Mouse (Mus musculus) frontal cortex, postnatal 36 days (tissue): Measurements from ENCODE around the gene Sde2.
"Not testable (repeated sequence)": the region's sequence is repeated elsewhere in the genome, so short reads cannot be mapped to it uniquely, and the experiment has no call there.

Source experiments
- DNase-seq, 2 experiments: peaks; one replicate each; pipeline ENCODE4 v3.0.0; 2022; ENCODE audit warnings: low spot score in 2 of 2

Sde2 gene

DNA sequence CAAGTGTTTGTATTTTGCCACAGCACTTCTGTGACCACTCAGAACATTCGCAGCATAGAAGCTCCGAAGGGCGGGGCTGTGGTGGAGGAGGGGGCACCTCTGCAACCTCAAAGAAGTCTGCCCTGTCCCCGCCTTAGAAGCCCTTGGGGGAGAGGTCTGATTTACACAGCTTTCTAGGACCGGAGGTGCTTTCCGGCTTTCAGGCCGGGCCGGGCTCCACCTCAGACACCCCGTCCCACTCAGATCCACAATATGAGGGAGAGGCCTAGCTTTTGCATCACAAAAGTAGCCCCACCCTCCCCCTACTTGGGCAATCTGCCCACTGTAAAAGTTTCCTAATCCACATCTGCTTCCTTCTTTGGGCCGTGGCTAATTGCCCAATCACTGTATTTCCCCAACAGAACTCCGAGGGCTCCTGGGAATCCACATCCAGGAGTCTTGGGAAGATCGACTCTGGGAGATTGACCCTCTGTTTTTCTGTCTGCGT, 37.7 kb downstream of the Sde2 start:
- no peak for DNase-seq

DNA sequence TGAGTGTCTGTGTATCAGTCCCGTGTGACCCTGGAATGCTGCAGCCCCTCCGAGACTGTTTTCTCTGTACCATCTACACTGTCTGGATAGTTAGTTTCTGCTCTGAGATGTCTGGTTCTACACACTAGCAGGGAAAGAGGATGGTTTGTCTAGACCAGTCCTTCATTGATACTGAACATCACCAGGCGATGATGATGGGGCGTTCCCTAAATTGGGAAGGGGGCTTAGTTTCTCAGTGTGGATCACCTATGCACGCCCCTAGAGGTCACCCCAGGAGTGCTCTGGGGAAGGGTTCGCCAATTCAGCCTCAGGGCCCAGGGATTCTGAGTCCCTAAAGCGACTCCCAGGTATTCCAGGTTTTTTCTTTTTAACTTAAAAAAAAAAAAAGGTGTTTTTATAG, 38.2 kb downstream of the Sde2 start:
- DNase-seq: no peak

DNA sequence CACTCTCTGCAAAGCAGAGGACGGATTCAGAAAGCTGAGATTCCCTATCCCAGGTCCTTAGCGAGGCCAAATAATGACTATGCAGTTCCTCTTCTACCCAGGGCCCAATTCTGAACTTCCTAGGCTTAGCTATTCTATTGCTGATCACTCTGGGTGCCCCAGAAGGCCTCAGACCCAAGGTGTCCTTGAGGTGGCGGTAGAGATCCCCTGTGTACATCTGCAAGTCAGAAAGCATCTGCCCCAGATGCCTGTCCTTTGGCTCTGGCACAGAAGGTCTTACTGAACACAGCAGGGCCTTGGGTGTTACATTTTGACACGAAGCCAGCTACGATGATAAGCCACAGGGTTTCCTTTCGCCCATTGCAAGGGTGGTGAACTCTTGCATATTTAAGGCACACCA, 38.9 kb downstream of the Sde2 start:
- no peak for DNase-seq

DNA sequence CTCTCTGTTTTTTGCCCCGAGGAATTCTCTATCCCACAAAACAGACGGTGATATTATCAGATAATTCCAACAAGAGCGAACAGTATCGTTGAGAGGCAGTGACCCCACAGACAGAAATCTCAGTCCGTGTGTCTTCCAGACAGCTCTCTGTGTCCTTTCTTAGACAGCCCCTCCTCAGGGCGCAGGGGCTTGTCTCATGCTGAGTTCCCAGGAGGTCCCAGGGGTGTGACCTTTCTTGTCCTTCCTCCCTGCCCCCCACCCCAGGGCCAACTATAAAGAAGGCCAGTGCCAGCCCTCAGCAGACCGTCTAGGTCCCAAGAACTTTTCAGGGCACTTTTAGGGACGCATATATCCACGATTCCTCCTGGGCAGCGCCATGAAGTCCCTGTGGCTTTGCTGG, 41.9 kb downstream of the Sde2 start, which contains the start of gene Lefty2:
TSS of gene Lefty2 (plus strand) at position 301 of the 400 bp plus-strand sequence.
- no peak for DNase-seq

DNA sequence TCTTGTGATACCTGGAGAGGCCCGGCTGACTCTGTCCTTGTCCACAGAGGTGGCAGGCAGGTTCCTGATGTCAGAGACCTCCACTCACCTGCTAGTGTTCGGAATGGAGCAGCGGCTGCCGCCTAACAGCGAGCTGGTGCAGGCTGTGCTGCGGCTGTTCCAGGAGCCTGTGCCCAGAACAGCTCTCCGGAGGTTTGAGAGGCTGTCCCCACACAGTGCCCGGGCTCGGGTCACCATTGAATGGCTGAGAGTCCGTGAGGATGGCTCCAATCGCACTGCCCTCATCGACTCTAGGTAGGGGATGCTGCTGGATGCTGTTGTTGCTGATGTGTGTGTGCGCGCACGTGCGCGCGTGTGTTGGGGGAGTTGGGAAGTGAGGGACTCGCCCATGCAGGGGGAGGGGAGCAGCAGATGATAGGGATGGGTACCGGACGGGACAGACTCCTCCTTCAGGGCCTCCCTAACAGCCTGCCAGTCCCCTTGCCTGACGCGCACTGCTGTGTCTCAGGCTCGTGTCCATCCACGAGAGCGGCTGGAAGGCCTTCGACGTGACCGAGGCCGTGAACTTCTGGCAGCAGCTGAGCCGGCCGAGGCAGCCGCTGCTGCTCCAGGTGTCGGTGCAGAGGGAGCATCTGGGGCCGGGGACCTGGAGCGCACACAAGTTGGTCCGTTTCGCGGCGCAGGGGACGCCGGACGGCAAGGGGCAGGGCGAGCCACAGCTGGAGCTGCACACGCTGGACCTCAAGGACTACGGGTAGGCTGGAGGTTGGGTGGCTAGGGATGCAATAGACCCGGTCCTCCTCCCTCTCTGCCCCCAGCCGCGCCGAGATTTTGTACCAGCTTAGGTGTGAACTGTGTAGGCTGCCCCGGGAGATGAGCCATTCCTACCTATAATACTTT, 43.4 kb downstream of the Sde2 start:
- DNase-seq: not testable (repeated sequence)

DNA sequence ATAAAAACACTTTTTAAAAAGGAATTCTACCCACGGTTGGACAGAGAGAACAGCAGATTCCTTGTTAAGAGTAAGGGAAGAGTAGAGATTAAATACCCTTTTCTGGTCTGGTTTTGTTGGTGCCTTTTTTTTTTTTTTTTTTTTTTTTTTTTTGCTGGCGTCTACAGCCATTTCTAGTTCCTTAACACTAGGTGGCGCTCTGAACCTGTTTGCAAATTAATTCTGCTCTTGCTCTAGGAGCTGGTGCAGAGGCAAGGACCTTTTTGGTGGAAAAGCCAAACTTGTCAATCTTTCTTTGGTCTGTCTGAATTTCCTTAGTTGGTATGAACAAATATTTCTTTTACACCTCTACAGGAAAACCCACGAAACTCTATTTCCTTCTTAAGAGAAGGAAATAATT, 50.2 kb downstream of the Sde2 start:
- DNase-seq: no peak

DNA sequence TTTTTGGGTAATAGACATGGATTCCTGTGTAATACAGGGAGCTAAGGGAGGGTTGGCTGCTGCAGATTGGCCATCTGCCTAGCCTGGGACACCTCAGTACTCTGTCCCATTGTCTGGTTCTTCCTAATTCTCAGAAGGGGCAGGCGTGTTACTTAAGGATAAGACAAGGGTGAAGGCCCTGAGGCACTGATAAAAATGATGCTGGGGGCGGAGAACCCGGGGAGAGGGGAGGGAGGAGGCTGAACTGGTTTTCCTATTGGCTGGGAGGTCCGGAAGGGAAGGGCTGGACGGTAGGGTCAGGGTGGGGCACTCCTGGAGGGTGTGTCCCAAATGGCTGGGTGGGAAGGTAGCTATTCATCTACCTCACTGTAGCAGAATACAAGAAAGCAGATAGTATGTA, 52.0 kb downstream of the Sde2 start:
- DNase-seq: no peak

DNA sequence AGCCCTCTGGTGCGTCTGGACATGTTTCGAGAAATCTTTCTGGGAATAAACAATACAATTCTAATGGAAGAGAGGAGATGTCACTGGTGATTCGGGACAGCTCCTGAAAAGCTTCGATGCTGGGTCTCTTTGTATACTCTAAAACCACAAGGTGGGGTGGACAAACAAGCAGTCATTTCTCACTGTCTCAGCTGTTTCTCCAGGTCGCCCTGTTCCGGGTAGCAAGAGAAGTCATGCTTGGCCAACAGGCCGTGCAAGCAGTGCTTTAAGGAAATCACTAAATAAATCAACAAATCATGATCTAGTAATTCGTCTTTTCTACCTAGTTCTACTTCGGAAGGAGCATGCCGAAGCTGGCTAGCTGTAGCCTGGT, 52.7 kb downstream of the Sde2 start:
- no peak for DNase-seq

DNA sequence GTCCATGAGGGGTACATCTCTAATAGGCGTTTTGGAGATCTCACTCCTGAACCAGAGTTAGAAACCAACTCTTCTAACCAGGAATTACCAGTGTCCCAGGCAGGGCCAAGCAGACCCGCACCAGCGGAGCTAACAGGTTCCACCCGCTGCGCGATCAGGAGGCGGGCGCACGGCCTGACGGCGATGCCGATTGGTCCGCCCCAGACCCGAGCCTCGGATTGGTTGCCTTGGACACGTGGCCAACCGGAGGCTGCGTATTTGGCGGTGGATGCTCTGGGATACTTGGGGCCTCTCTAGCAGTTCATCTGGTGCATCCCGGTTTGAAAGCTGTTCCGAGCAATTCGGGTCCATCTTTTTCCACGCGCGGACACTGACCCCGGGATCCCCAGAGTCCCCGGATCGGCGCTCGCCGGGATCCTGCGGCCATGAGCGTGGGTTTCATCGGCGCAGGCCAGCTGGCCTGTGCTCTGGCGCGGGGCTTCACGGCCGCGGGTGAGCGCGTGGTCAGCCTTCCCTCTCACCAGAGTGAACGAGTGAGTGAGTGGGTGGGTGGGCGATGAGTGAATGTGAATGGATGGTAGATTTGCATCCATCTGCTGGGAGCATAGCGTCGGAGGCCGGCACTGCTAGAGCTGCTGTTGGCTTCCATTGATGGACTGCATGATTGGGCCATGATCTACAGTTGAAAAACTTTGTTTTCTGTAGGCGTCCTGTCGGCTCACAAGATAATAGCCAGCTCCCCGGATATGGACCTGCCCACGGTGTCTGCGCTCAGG, 53.3 kb downstream of the Sde2 start, which contains the start of gene Pycr2:
TSS of gene Pycr2 (plus strand) at position 255 of the 776 bp plus-strand sequence.
- peak; percentile 92 to 95 for DNase-seq

DNA sequence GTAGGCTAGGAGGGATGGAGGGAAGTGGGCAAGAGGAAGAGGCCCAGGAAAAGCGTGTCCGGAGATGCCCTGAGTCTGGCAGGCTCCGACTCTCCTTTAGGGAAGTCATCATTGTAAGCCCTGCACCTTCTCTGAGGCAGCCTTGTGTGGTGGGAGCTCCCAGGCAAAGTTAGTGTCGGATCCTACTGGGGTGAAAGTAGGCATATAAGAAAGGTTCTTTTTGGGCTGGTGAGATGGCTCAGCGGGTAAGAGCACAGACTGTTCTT, 53.8 kb downstream of the Sde2 start:
- no peak for DNase-seq

DNA sequence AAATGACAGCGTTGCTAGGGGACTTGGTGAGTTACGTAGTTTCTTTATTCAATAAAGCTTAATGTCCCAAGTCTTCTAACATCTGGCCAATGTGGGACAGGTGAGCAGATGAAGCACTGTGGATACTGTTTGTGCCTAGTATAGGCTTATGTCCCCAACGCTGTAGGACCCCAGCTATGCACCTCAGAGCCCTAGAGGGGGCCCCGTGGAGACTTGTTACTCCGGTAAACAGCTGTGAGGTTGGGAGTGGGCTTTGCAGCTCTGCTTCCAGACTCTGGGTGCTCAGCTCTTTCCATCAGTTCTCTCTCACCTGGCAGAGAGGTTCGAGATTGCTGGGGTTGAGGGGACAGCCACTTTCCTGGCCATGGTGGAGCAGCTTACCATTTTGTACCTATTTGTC, 54.4 kb downstream of the Sde2 start:
- DNase-seq: no peak

DNA sequence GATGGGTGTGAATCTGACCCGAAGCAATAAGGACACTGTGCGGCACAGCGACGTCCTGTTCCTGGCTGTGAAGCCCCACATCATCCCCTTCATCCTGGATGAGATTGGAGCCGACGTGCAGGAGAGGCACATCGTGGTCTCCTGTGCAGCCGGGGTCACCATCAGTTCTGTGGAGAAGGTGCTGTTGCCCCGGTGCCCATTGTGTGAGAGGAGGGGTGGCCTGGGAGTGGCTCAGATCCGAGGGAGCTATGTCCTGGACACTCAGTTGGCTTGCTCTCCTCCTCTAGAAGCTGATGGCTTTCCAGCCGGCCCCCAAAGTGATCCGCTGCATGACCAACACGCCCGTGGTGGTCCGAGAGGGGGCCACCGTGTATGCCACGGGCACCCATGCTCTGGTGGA, 54.9 kb downstream of the Sde2 start:
- DNase-seq: no peak

DNA sequence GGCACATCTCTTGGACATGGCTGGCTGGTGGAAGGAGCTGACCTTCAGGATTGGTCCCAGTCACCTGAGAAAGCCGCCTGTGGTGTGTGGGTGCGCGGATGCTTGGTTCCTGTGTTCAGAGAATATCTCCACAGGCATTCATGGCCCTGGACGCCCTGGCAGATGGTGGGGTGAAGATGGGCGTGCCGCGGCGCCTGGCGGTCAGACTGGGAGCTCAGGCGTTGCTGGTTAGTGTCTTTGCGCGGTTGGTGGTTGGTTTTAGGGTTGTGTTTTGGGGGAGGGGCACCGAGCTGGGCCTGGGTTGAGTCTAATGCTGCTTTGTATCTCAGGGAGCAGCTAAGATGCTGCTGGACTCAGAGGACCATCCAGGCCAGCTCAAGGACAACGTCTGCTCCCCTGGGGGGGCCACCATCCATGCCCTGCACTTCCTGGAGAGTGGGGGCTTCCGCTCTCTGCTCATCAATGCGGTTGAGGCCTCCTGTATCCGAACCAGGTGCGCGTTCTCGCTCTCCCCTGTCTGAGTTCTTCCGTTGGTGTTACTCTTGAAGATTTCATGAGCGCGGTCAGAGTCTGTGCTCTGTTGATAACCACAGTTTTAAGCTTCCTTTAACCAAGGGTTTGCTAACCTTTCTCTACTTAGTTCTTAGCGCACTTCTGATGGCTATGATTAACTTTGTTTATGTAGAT, 55.7 kb downstream of the Sde2 start:
- DNase-seq: no peak

DNA sequence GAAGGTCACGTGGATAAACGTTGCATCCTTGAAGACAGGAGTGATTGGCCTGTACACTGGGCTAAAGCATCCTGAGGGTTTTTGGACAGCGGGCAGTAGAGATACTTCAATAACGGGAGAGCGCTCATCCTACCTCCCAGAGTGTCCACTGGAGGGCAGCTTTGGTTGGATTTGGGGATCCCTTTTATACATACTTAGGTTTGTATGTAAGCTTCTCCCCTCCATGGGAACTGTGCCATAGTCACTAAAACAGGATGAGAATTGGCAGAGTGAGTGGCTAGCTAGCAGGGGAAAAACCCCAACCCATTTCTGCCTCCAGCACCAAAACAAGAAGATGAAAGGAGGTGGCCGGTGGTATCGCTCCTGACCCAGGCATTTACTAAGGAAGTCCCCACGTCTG, 60.2 kb downstream of the Sde2 start:
- no peak for DNase-seq

DNA sequence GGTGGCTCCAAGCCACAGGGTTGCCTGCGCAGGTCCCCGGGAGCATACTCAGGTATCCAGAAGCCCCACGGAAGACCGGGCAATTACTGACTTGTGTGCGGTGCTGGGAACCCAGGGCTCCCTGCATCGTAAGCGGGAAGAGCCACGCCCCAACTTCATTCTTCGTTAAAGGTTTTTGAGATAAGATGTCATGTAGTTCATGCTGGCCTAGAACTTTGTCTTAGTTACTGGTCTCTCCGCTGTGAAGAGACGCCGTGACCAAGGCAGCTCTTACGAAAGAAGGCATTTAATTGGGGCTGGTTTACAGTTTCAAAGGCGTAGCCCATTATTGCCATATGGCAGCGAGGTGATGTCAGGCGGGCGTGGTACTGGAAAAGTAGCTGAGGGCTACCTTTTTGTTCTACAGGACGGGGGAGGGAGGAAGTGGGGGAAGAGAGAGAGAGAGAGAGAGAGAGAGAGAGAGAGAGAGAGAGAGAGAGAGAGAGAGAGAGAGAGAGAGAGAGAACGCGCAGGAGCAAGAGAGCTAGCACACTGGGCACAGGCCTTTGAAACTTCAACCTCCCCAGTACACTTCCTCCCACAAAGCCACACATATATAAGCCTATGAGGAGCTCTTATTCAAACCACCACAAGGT, 60.8 kb downstream of the Sde2 start:
- DNase-seq: no peak

DNA sequence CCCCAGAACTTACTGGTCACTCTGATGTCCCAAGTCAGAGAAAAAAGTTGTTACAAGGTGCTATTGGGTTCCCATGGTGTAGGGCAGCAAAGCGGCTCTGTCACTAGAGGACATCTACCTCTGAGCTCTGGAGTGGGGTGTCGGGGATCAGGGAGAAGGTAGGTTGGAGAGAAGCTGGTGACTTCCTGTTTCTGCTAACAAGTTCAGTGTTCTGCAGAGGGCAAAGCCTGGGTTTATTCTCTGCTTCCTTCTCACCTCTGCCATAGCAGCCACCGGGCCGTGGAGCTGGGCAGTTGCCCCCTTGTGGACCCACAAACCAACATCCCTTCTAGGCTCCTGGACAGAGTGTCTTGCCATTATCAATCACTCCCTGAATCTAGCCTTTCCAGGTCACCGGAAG, 61.9 kb downstream of the Sde2 start:
- DNase-seq: no peak

DNA sequence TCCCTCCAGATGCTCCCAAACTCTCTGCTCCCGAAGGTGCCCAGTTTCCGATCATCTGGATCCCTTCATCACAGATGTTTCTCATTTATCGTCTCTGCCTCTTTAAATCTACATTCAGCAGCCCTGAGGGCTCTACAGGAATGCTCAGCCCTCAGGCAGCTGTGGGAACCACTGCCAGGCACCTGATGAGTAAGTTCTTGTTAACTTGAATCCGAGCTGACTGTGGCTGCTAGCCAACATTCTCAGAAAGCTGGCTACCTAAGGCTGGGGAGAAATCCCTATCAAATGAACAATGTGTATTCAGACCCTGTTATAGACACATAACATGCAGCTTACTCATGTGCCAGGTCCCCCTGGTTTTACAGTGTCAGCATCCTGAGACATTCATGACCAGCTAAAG, 62.9 kb downstream of the Sde2 start:
- DNase-seq: no peak

DNA sequence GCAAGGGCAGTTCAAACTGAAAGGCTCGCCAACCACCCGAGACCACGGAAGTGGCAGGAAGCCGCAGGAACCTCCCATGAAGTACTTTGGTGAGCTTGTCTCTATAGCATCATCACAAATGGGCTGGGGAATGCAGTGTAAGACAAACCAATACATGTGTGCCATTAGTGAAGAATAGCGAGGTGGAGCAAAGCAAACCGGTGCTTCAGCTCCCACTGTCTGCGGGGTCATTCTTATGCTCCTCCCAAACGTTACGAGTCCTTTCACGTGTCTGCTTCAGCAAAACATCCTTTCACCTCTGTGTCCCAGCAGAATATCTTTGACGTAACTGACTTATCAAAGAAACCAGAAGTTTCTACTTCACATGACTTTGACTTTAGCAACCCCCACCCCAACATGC, 65.5 kb downstream of the Sde2 start:
- DNase-seq: no peak

DNA sequence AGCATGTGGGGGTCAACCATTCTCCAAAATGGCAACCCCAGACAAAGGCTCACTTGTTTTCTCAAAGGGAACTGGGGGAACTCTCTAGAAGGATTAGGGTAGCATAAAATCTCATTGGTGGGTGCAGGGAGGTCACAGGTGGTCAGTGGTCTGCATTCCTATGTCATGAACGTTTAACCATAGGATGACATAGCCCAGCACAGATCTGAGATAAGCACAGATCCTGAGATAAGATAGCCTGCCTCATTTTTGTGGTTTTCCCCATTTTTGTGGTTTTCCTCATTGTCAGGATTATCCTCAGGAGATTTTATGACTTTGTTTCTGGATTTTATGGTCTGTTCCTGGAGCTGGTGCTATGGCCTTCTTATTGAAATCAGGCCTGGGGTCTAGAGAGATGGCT, 66.1 kb downstream of the Sde2 start:
- no peak for DNase-seq
